Mouse (Mus musculus) erythroblast, embryonic 14.5 days (primary cell): ENCODE data around the gene Rinl. TPM values are rescaled to one million over a fixed set of nuclear protein-coding genes. Genes with fewer than 3 reads are reported as not detected.

Experiments used
- H3K27me3 ChIP-seq: 2 replicates; pipeline ENCODE4 v1.6.1; 2012; ENCODE audit warnings: inconsistent platforms; ENCODE audit not compliant: control insufficient read depth
- H3K36me3 ChIP-seq: 2 replicates; pipeline ENCODE4 v1.6.1; 2012; ENCODE audit warnings: mild to moderate bottlenecking, inconsistent platforms; ENCODE audit not compliant: control insufficient read depth
- H3K4me1 ChIP-seq: 2 replicates; pipeline ENCODE4 v1.6.1; 2012; ENCODE audit warnings: inconsistent platforms; ENCODE audit not compliant: control insufficient read depth
- H3K4me3 ChIP-seq: replicated peaks from 2 replicates; pipeline ENCODE3; 2012; ENCODE audit warnings: moderate library complexity, mild to moderate bottlenecking, inconsistent platforms
- H3K9me3 ChIP-seq: 2 replicates; pipeline ENCODE4 v1.6.1; 2012; ENCODE audit warnings: low read length, inconsistent platforms, mixed read lengths; ENCODE audit not compliant: control insufficient read depth
- GATA1 ChIP-seq: IDR thresholded peaks from 2 replicates; pipeline ENCODE4 v1.6.1; 2012; ENCODE audit warnings: low read length, inconsistent platforms, mixed read lengths
- TAL1 ChIP-seq: IDR thresholded peaks from 3 replicates; pipeline ENCODE4 v1.6.1; 2012; ENCODE audit warnings: low read length, inconsistent platforms, mixed read lengths
- polyA plus RNA-seq: library from polyadenylated mRNA; stranded (reverse); fragments of >175 nt; gene quantifications from 2 replicates; pipeline ENCODE4 v1.2.3, GENCODE M21; 2012

Rinl gene
- polyA plus RNA-seq, 1 experiment, result 0.49 TPM

- TF ChIP-seq TAL1 (no peak), GATA1 (no peak)
- Histone ChIP-seq H3K4me3 (no peak overlapping the region), H3K4me1 (no peaks in the 10 kb centered on the region; the same call in 1 of the 2 replicates), H3K27me3 (no peaks in the 10 kb centered on the region), H3K9me3 (no peaks in the 10 kb centered on the region), H3K36me3 (no peaks in the 10 kb centered on the region)
Observed at GRCm38 (mm10) chr7:28838331-28838730, 49.6 kb downstream of the Rinl start.

- no peak overlapping the region for H3K4me3 ChIP-seq
- no peak for TF ChIP-seq GATA1
- TF ChIP-seq TAL1, result no peak
- no peaks in the 10 kb centered on the region for H3K9me3 ChIP-seq
- H3K27me3 ChIP-seq, result no peaks in the 10 kb centered on the region
- H3K36me3 ChIP-seq, result no peaks in the 10 kb centered on the region
- H3K4me1 ChIP-seq, result no peaks in the 10 kb centered on the region
Observed at GRCm38 (mm10) chr7:28847273-28847672, 58.5 kb downstream of the Rinl start.

Other genes starting within 250 kb of the Rinl start
- gene Sycn, start 248.1 kb upstream of the Rinl start, polyA plus RNA-seq, result not detected in 2 replicates
- 0.05 and 0.09 TPM in 2 replicates for gene Nccrp1, start 241.7 kb upstream of the Rinl start, polyA plus RNA-seq
- 9.3 and 11.4 TPM in 2 replicates for gene Samd4b, start 190.8 kb upstream of the Rinl start, polyA plus RNA-seq
- 16.1 and 20.0 TPM in 2 replicates for gene Pak4, start 190.8 kb upstream of the Rinl start, polyA plus RNA-seq
- not detected in 2 replicates for gene Acp7, start 157.6 kb upstream of the Rinl start, polyA plus RNA-seq
- gene Fbxo27, start 96.1 kb upstream of the Rinl start, polyA plus RNA-seq, result not detected in 2 replicates
- gene Fbxo17, start 72.2 kb upstream of the Rinl start, polyA plus RNA-seq, result 0.03 TPM in 1 of 2 replicates, not detected in the other
- gene Mrps12, start 47.1 kb upstream of the Rinl start, polyA plus RNA-seq, result 32.0 and 39.4 TPM in 2 replicates
- 2.7 and 4.0 TPM in 2 replicates for gene Sars2, start 47.0 kb upstream of the Rinl start, polyA plus RNA-seq
- not detected in 2 replicates for gene Ccer2, start 32.8 kb upstream of the Rinl start, polyA plus RNA-seq
- 17.4 and 17.6 TPM in 2 replicates for gene Sirt2, start 22.2 kb upstream of the Rinl start, polyA plus RNA-seq
- gene Nfkbib, start 21.5 kb upstream of the Rinl start, polyA plus RNA-seq, result 20.1 and 21.4 TPM in 2 replicates
- gene Hnrnpl, start 19.6 kb downstream of the Rinl start, polyA plus RNA-seq, result 24.2 and 25.1 TPM in 2 replicates
- 0.67 and 2.1 TPM in 2 replicates for gene Ech1, start 36.2 kb downstream of the Rinl start, polyA plus RNA-seq
- 0.04 and 0.17 TPM in 2 replicates for gene Lgals4, start 44.9 kb downstream of the Rinl start, polyA plus RNA-seq
- not detected in 2 replicates for gene Lgals7, start 74.9 kb downstream of the Rinl start, polyA plus RNA-seq
- 0.02 TPM in 1 of 2 replicates, not detected in the other for gene Capn12, start 92.5 kb downstream of the Rinl start, polyA plus RNA-seq
- 86.9 and 109 TPM in 2 replicates for gene Actn4, start 173.4 kb downstream of the Rinl start, polyA plus RNA-seq
- 17.8 and 48.0 TPM in 2 replicates for gene Eif3k, start 192.9 kb downstream of the Rinl start, polyA plus RNA-seq
- gene Map4k1, start 193.1 kb downstream of the Rinl start, polyA plus RNA-seq, result 8.4 and 11.7 TPM in 2 replicates